Mouse (Mus musculus): ENCODE measurements around the gene Atp6v0a1.

Atp6v0a1 gene

GRCm38 (mm10) chr11:101057860-101058259, 48.6 kb downstream of the Atp6v0a1 start:
- in situ Hi-C loops (cut with MboI, MseI), result loop anchor here (5.0 kb wide), 1 partner anchor 91 kb away; no protein-coding TSS in a partner anchor

GRCm38 (mm10) chr11:101058726-101059125, 49.5 kb downstream of the Atp6v0a1 start:
- in situ Hi-C loops (cut with MboI, MseI), result loop anchor here (5.0 kb wide), 1 partner anchor 91 kb away; no protein-coding TSS in a partner anchor

GRCm38 (mm10) chr11:101059473-101059872, 50.2 kb downstream of the Atp6v0a1 start:
- in situ Hi-C loops (cut with MboI, MseI), result loop anchor here (5.0 kb wide), 1 partner anchor 92 kb away; no protein-coding TSS in a partner anchor

GRCm38 (mm10) chr11:101060126-101060525, 50.9 kb downstream of the Atp6v0a1 start:
- in situ Hi-C loops (cut with MboI, MseI), result loop anchor here (10.0 kb wide), 1 partner anchor 175 kb away; no protein-coding TSS in a partner anchor

- in situ Hi-C loops (cut with MboI, MseI), result loop anchor here (10.0 kb wide), 1 partner anchor 176 kb away; no protein-coding TSS in a partner anchor
Observed at GRCm38 (mm10) chr11:101061049-101061448, 51.8 kb downstream of the Atp6v0a1 start.

- in situ Hi-C loops (cut with MboI, MseI), result loop anchor here (10.0 kb wide), 1 partner anchor 178 kb away; no protein-coding TSS in a partner anchor
Observed at GRCm38 (mm10) chr11:101062165-101062884, 53.1 kb downstream of the Atp6v0a1 start.

GRCm38 (mm10) chr11:101062971-101063675, 53.9 kb downstream of the Atp6v0a1 start:
- in situ Hi-C loops (cut with MboI, MseI), result loop anchor here (10.0 kb wide), 1 partner anchor 178 kb away; no protein-coding TSS in a partner anchor

GRCm38 (mm10) chr11:101063676-101064327, 54.5 kb downstream of the Atp6v0a1 start:
- in situ Hi-C loops (cut with MboI, MseI), result loop anchor here (10.0 kb wide), 1 partner anchor 179 kb away; no protein-coding TSS in a partner anchor

- in situ Hi-C loops (cut with MboI, MseI), result loop anchor here (10.0 kb wide), 1 partner anchor 180 kb away; no protein-coding TSS in a partner anchor
Observed at GRCm38 (mm10) chr11:101064462-101064861, 55.2 kb downstream of the Atp6v0a1 start.

GRCm38 (mm10) chr11:101065002-101065401, 55.8 kb downstream of the Atp6v0a1 start:
- in situ Hi-C loops (cut with MboI, MseI), result loop anchor here (10.0 kb wide), 1 partner anchor 180 kb away; no protein-coding TSS in a partner anchor

- in situ Hi-C loops (cut with MboI, MseI), result loop anchor here (10.0 kb wide), 1 partner anchor 182 kb away; no protein-coding TSS in a partner anchor
Observed at GRCm38 (mm10) chr11:101066549-101067412, 57.5 kb downstream of the Atp6v0a1 start.

GRCm38 (mm10) chr11:101069391-101070188, 60.3 kb downstream of the Atp6v0a1 start, which contains the start of gene Naglu:
Gene Naglu, plus strand, starts transcription at chr11:101070012.
- in situ Hi-C loops (cut with MboI, MseI), result loop anchor here (10.0 kb wide), 1 partner anchor 185 kb away; no protein-coding TSS in a partner anchor

- in situ Hi-C loops (cut with MboI, MseI), result no loop called here
Observed at GRCm38 (mm10) chr11:101070189-101070527, 60.9 kb downstream of the Atp6v0a1 start.

GRCm38 (mm10) chr11:101070987-101071386, 61.7 kb downstream of the Atp6v0a1 start:
- in situ Hi-C loops (cut with MboI, MseI), result no loop called here

GRCm38 (mm10) chr11:101071810-101072428, 62.7 kb downstream of the Atp6v0a1 start:
- in situ Hi-C loops (cut with MboI, MseI), result no loop called here

- in situ Hi-C loops (cut with MboI, MseI), result no loop called here
Observed at GRCm38 (mm10) chr11:101078121-101078520, 68.9 kb downstream of the Atp6v0a1 start, which contains the start of gene Hsd17b1. Gene Hsd17b1, plus strand, starts transcription at chr11:101078411.

- in situ Hi-C loops (cut with MboI, MseI), result no loop called here
Observed at GRCm38 (mm10) chr11:101079746-101080145, 70.5 kb downstream of the Atp6v0a1 start.

GRCm38 (mm10) chr11:101080421-101080820, 71.2 kb downstream of the Atp6v0a1 start:
- in situ Hi-C loops (cut with MboI, MseI), result no loop called here

- in situ Hi-C loops (cut with MboI, MseI), result no loop called here
Observed at GRCm38 (mm10) chr11:101081659-101082058, 72.4 kb downstream of the Atp6v0a1 start.
